Mouse (Mus musculus) heart, postnatal 10 days (tissue): ENCODE results near the gene Mtx1. TPM values are rescaled to one million over a fixed set of nuclear protein-coding genes. Genes with fewer than 3 reads are reported as not detected.
"Not testable (repeated sequence)": the region's sequence is repeated elsewhere in the genome, so short reads cannot be mapped to it uniquely, and the experiment has no call there.

Experiments
- DNase-seq, 2 experiments: peaks; one replicate each; pipeline ENCODE4 v3.0.0; 2021
- intact Hi-C: fragments of 180-260 bp; cut with DNase I; formaldehyde crosslinking; loops from one replicate; pipeline ENCODE4 v1.15.1; 2025
- total RNA-seq, 2 experiments: library from RNA; stranded (reverse); gene quantifications; 2 replicates each; pipeline ENCODE4 v1.2.3; 2021

Gene Mtx1
- total RNA-seq, 2 experiments from 2014 or later: 73.7 to 77.2 TPM

- DNase-seq: not testable (repeated sequence)
- intact Hi-C loops: loop anchor here (1.0 kb wide), 3 partner anchors 20 to 126 kb away; no protein-coding TSS in a partner anchor
Observed at GRCm38 (mm10) chr3:89216407-89216806, 10.5 kb downstream of the Mtx1 start.

GRCm38 (mm10) chr3:89215853-89216252 lies 11.0 kb downstream of the Mtx1 start:
- peak; percentile 86 to 91 for DNase-seq
- intact Hi-C loops: loop anchor here (1.0 kb wide), 3 partner anchors 20 to 126 kb away; no protein-coding TSS in a partner anchor

GRCm38 (mm10) chr3:89214681-89215411 lies 12.0 kb downstream of the Mtx1 start, which contains the start of gene Thbs3:
Thbs3 (plus strand) TSS chr3:89215180.
- intact Hi-C loops: no loop called here
- DNase-seq: peak; percentile 46 to 59

GRCm38 (mm10) chr3:89213803-89214530 lies 12.9 kb downstream of the Mtx1 start:
- intact Hi-C loops: no loop called here

GRCm38 (mm10) chr3:89210731-89211130 lies 16.2 kb downstream of the Mtx1 start:
- no peak for DNase-seq
- intact Hi-C loops: no loop called here

More at GRCm38 (mm10) chr3:89213803-89214530, 12.9 kb downstream of the Mtx1 start:
- DNase-seq: peak; percentile 95 to 97

DNA sequence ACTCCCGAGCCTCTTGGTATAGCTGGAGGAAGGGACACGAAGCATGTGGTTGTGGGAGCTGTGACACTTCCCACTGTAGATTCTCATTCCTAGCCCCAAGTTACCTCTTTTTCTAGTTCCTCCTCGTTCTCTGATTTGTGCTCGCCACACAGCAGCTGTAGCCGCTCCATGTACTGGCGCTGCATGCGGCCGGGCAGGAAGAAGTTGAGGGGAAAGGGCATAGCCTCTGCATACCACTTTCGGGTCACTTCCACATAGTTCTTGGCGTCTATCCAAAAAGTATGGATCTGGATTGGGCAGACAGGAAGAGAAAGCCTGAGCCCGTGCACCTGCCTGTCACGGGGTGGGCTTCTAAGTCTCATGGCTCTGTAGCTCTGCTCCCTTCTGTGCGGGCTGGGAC lies 16.7 kb downstream of the Mtx1 start:
- intact Hi-C loops: no loop called here
- DNase-seq: no peak

DNA sequence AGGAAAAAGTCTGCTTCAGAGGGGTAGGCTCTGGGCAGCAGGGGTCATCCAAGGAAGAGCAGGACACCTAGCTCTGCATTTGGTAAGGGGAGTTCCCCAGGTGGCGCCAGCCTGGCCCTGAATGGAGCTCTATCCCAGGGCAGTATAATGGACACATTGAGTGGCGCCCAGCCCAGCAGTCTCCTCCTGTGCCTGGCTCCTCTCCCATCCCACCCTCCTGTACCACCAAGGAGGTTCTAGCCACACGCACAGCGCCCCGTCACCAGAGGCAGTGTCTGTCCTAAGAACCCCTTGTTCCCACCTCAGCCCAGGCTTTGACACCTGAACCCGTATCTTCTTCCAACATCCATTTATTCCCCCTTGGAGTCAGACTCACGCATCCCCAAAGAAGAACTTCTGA lies 17.2 kb downstream of the Mtx1 start:
- no peak for DNase-seq
- intact Hi-C loops: no loop called here

DNA sequence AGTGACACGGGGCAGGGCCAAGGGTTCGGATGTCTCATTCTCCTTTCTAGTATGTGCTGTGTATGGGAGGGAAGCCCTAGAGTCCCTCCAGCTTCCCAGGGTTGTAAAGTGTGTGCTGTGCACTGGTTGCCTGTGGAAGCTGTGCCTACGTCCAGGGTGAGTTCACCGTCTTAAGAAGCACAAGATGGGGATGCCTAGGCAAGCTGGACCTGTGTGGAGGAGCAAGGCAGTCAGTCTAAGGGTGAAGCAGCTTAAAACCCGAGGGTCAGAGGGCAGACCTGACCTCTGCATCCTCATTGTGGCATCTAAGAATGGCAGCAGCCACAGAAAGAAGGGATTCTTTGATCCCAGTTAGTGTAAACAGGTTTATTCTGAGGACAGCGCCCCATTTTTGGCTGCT lies 18.2 kb downstream of the Mtx1 start:
- DNase-seq: no peak

GRCm38 (mm10) chr3:89208075-89208657 lies 18.7 kb downstream of the Mtx1 start:
- intact Hi-C loops: no loop called here
- DNase-seq: no peak

More for the DNA sequence above, 18.2 kb downstream of the Mtx1 start:
- intact Hi-C loops: no loop called here

GRCm38 (mm10) chr3:89206695-89207094 lies 20.2 kb downstream of the Mtx1 start:
- DNase-seq: no peak
- intact Hi-C loops: no loop called here

DNA sequence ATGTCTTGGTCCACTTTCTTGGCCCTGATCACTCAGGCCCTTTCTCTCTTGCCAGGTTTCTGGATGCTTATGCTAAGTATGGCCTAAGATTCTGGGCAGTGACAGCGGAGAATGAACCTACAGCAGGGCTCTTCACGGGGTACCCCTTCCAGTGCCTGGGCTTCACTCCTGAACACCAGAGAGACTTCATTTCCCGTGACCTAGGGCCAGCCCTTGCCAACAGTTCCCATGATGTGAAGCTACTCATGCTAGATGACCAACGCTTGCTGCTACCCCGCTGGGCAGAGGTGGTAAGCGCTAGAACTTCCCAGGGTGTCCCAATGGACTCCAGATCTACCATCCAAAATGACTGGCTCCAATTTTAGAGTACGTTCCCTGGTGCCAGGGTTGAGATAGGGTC lies 20.8 kb downstream of the Mtx1 start:
- DNase-seq: no peak

GRCm38 (mm10) chr3:89203142-89203514 lies 23.8 kb downstream of the Mtx1 start:
- no peak for DNase-seq
- intact Hi-C loops: no loop called here

More for the DNA sequence above, 20.8 kb downstream of the Mtx1 start:
- intact Hi-C loops: no loop called here

GRCm38 (mm10) chr3:89202253-89203141 lies 24.4 kb downstream of the Mtx1 start, which contains the start of gene Gba:
Gba (plus strand) TSS chr3:89202928.
- intact Hi-C loops: no loop called here
- DNase-seq: peak; percentile 88 to 92

- intact Hi-C loops: no loop called here
- no peak for DNase-seq
Observed at GRCm38 (mm10) chr3:89199839-89200238, 27.0 kb downstream of the Mtx1 start.

DNA sequence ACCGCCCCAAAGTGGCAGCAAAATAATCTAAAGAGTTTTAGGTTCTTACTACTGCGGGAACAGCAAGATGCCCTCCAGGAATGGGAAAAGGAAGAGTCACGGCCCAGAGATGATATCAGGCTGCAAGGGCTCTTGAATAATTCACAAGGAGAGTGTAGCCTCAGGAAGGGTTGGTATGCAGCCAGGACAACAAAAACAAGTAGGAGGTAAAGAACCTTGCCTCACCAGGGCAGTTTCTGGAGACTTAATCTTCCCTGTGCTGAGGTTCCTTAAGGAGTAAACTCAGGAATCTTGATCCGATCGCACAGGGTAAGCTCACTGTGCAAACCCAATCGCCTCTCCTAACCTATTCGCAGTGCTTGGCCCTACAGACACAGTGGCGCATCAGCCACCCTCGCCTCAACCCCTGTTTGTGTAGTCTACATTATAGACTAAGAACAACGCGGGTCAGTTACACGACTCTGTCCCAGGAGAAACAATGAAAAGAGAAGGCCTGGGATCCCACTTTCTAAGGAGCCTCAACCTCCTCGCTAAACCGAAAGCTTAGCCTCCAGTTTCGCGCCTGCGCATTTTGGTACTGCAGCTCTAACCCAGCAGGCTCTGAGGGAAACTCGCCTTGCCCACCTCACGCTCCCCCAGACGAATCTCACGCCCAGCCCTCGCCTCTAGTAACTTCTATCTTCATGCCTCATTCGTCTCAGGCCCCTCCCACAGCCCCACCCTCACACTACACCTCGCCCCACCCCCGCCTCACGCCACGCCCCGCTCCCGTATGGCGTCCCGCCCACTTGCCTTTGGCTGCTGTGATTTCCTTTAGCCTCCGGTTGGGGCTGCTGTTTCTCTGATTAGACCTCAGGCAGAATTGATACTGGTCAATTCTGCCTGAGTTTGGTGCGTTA lies 30.7 kb downstream of the Mtx1 start:
- intact Hi-C loops: loop anchor here (1.0 kb wide), 1 partner anchor 20 kb away; no protein-coding TSS in a partner anchor
- DNase-seq: peak; percentile 89 to 90

GRCm38 (mm10) chr3:89193853-89194252 lies 33.0 kb downstream of the Mtx1 start:
- peak in 1 of 2 experiments; percentile 26 for DNase-seq
- intact Hi-C loops: no loop called here

DNA sequence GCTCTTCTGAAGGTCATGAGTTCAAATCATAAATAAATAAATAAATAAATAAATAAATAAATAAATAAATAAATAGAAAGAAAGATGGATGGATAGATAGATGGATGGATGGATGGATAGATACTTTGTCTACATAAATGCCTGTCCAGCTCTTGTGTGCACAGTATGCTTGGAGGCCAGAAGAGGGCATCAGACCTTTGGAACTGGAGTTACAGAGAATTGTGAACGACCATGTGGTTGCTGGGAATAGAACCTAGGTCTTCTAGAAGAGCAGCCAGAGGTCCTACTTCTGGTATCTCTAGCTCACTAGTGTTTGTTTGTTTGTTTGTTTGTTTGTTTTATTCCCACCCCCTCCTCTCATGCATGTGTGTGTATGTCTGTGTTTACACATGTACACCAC lies 33.5 kb downstream of the Mtx1 start:
- no peak for DNase-seq
- intact Hi-C loops: no loop called here

- intact Hi-C loops: no loop called here
- no peak for DNase-seq
Observed at GRCm38 (mm10) chr3:89190436-89190835, 36.5 kb downstream of the Mtx1 start.

- DNase-seq: no peak
- intact Hi-C loops: no loop called here
Observed at GRCm38 (mm10) chr3:89188478-89188875, 38.4 kb downstream of the Mtx1 start.
